Mouse (Mus musculus): ENCODE results near the gene Srsf5.

DNA sequence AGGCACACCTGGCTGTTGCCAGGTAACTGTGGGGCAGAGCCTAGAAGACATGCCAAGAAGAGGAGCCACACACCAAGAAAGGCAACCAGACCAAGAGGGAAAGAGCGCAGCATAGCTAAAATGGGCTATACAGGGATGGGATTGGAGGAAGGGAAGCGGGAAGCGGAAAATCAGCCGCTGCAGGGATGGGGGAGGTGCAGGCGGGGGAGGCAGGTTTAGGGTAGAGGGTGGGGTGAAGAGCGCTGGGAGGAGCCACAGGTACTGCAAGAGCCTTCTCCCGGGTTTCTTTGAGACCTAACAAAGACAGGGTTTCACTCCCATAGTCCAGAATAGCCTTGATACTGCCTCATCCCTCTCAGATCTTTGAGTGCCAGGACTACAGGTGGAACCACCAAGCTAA is 22.4 kb upstream of the Srsf5 start:
- TF ChIP-seq CHD2 (IDR thresholded peaks at IDR 0.05; ENCODE audit: low read depth, low read length) (no peak), ZC3H11A (IDR thresholded peaks at IDR 0.05; ENCODE audit: borderline replicate concordance, low read depth, low read length) (no peak)

Measured in ES-E14 (cell line).